Mouse (Mus musculus) MEL (cell line): ENCODE measurements around the gene Atp5l. TPM values are rescaled to one million over a fixed set of nuclear protein-coding genes. Genes with fewer than 3 reads are reported as not detected.

ENCODE experiments used
- DNase-seq: peaks from one replicate; pipeline ENCODE4 v3.0.0; 2011; ENCODE audit warnings: low read depth, low spot score
- H3K27ac ChIP-seq: 2 replicates; pipeline ENCODE4 v1.5.1; 2012; ENCODE audit warnings: low read depth, mild to moderate bottlenecking, control low read depth, low read length, moderate library complexity; ENCODE audit not compliant: control insufficient read depth
- H3K27me3 ChIP-seq, 2 experiments: fragments of 150-350 bp in 1 of 2; sonication (generic) in 1 of 2; 2 replicates each; pipeline ENCODE4 v1.6.1; 2012; ENCODE audit warnings: low read length in 2 of 2, mild to moderate bottlenecking in 2 of 2, improper control_type of control experiment in 1 of 2, moderate library complexity in 1 of 2; ENCODE audit not compliant: insufficient read depth in 2 of 2, control insufficient read depth in 1 of 2
- H3K36me3 ChIP-seq, 2 experiments: 2 replicates each; pipeline ENCODE4 v1.6.1; 2012 to 2014; ENCODE audit warnings: low read length in 2 of 2, improper control_type of control experiment in 1 of 2, inconsistent platforms in 1 of 2, mild to moderate bottlenecking in 1 of 2; ENCODE audit not compliant: insufficient read depth in 2 of 2, control insufficient read depth in 1 of 2
- H3K4me1 ChIP-seq, 2 experiments: fragments of 150-350 bp in 1 of 2; sonication (generic) in 1 of 2; 2 replicates each; pipeline ENCODE4 v1.6.1; 2012; ENCODE audit warnings: low read length in 2 of 2, improper control_type of control experiment in 1 of 2, mild to moderate bottlenecking in 1 of 2; ENCODE audit not compliant: insufficient read depth in 2 of 2, control insufficient read depth in 1 of 2
- H3K4me3 ChIP-seq, 2 experiments: fragments of 150-350 bp in 1 of 2; sonication (generic) in 1 of 2; 2 replicates each; pipeline ENCODE4 v1.5.1; 2012; ENCODE audit warnings: low read depth in 2 of 2, low read length in 2 of 2, mild to moderate bottlenecking in 2 of 2, moderate library complexity in 2 of 2, control low read depth in 1 of 2, improper control_type of control experiment in 1 of 2; ENCODE audit not compliant: control insufficient read depth in 1 of 2, insufficient read depth in 1 of 2
- H3K79me2 ChIP-seq: 2 replicates; pipeline ENCODE4 v1.6.1; 2012; ENCODE audit warnings: mild to moderate bottlenecking, low read length, moderate library complexity; ENCODE audit not compliant: control insufficient read depth, poor library complexity, insufficient read depth
- H3K9ac ChIP-seq: 2 replicates; pipeline ENCODE4 v1.6.1; 2012; ENCODE audit warnings: low read depth, mild to moderate bottlenecking, control low read depth, low read length, moderate library complexity; ENCODE audit not compliant: control insufficient read depth, poor library complexity, severe bottlenecking
- H3K9me3 ChIP-seq: fragments of 150-350 bp; sonication (generic); replicated peaks from 2 replicates; pipeline ENCODE4 v1.6.1; 2012; ENCODE audit warnings: mild to moderate bottlenecking, low read length, improper control_type of control experiment, moderate library complexity; ENCODE audit not compliant: insufficient read depth
- BHLHE40 ChIP-seq: IDR thresholded peaks from 2 replicates; pipeline ENCODE4 v1.6.1; 2012; ENCODE audit warnings: low read depth, mild to moderate bottlenecking, inconsistent platforms, low read length, improper control_type of control experiment, borderline replicate concordance
- CHD1 ChIP-seq: IDR thresholded peaks from 2 replicates; pipeline ENCODE4 v1.6.1; 2012; ENCODE audit warnings: low read depth, mild to moderate bottlenecking, inconsistent platforms, low read length, improper control_type of control experiment
- E2F4 ChIP-seq: IDR thresholded peaks from 2 replicates; pipeline ENCODE4 v1.6.1; 2011; ENCODE audit warnings: low read depth, low read length, improper control_type of control experiment, borderline replicate concordance
- ELF1 ChIP-seq: IDR thresholded peaks from 2 replicates; pipeline ENCODE4 v1.6.1; 2014; ENCODE audit warnings: low read depth, mild to moderate bottlenecking, inconsistent platforms, low read length, improper control_type of control experiment, moderate library complexity
- EP300 ChIP-seq, 2 experiments: IDR thresholded peaks; 2 replicates each; pipeline ENCODE4 v1.6.1; 2011; ENCODE audit warnings: improper control_type of control experiment in 2 of 2, low read length in 2 of 2, low read depth in 1 of 2, mild to moderate bottlenecking in 1 of 2
- ETS1 ChIP-seq: IDR thresholded peaks from 2 replicates; pipeline ENCODE4 v1.6.1; 2012; ENCODE audit warnings: low read depth, mild to moderate bottlenecking, inconsistent platforms, low read length, improper control_type of control experiment, moderate library complexity
- HCFC1 ChIP-seq: IDR thresholded peaks from 2 replicates; pipeline ENCODE4 v1.6.1; 2012; ENCODE audit warnings: low read depth, mild to moderate bottlenecking, inconsistent platforms, low read length, improper control_type of control experiment, moderate library complexity
- KAT2A ChIP-seq: conservative IDR thresholded peaks from 2 replicates; pipeline ENCODE4 v1.6.1; 2012; ENCODE audit warnings: low read depth, low read length, improper control_type of control experiment, inconsistent platforms
- MAZ ChIP-seq: IDR thresholded peaks from 2 replicates; pipeline ENCODE4 v1.6.1; 2012; ENCODE audit warnings: low read depth, mild to moderate bottlenecking, inconsistent platforms, low read length, improper control_type of control experiment
- MYB ChIP-seq: IDR thresholded peaks from 2 replicates; pipeline ENCODE4 v1.6.1; 2011; ENCODE audit warnings: mild to moderate bottlenecking, low read depth, low read length, improper control_type of control experiment
- MYC ChIP-seq: IDR thresholded peaks from 2 replicates; pipeline ENCODE4 v1.6.1; 2011; ENCODE audit warnings: low read depth, mild to moderate bottlenecking, low read length, improper control_type of control experiment, moderate library complexity
- POLR2A ChIP-seq, 2 experiments: IDR thresholded peaks; 2 replicates each; pipeline ENCODE4 v1.6.1; 2011 to 2012; ENCODE audit warnings: low read length in 2 of 2, mild to moderate bottlenecking in 2 of 2, control low read depth in 1 of 2, improper control_type of control experiment in 1 of 2, low read depth in 1 of 2, moderate library complexity in 1 of 2; ENCODE audit not compliant: control insufficient read depth in 1 of 2, insufficient read depth in 1 of 2, poor library complexity in 1 of 2
- SIN3A ChIP-seq: IDR thresholded peaks from 2 replicates; pipeline ENCODE4 v1.6.1; 2012; ENCODE audit warnings: low read length, improper control_type of control experiment, inconsistent platforms
- TAL1 ChIP-seq: IDR thresholded peaks from 2 replicates; pipeline ENCODE4 v1.6.1; 2012; ENCODE audit warnings: mild to moderate bottlenecking, inconsistent platforms, low read length, moderate library complexity, mixed read lengths
- TCF12 ChIP-seq: IDR thresholded peaks from 2 replicates; pipeline ENCODE4 v1.6.1; 2014; ENCODE audit warnings: low read depth, mild to moderate bottlenecking, inconsistent platforms, low read length, improper control_type of control experiment, moderate library complexity
- UBTF ChIP-seq: IDR thresholded peaks from 2 replicates; pipeline ENCODE4 v1.6.1; 2012; ENCODE audit warnings: low read depth, mild to moderate bottlenecking, inconsistent platforms, low read length, improper control_type of control experiment, moderate library complexity, borderline replicate concordance; ENCODE audit not compliant: insufficient read depth
- USF1 ChIP-seq: IDR thresholded peaks from 2 replicates; pipeline ENCODE4 v1.6.1; 2014; ENCODE audit warnings: low read depth, mild to moderate bottlenecking, inconsistent platforms, low read length, improper control_type of control experiment, moderate library complexity
- ZKSCAN1 ChIP-seq: IDR thresholded peaks from 2 replicates; pipeline ENCODE4 v1.6.1; 2012; ENCODE audit warnings: low read depth, mild to moderate bottlenecking, inconsistent platforms, low read length, improper control_type of control experiment, moderate library complexity
- polyA plus RNA-seq, 2 experiments: library from polyadenylated mRNA; stranded (reverse) in 1 of 2; unstranded in 1 of 2; fragments of >175 nt in 1 of 2; fragments of >200 nt in 1 of 2; gene quantifications; 2 replicates each; pipeline versions ENCODE4 v1.2.1 to v1.2.4; 2012; ENCODE audit warnings: low replicate concordance in 2 of 2, low read depth in 1 of 2; ENCODE audit not compliant: insufficient read length in 2 of 2, insufficient read depth in 1 of 2, missing spikeins in 1 of 2
- total RNA-seq: library from RNA; depleted of rRNA; stranded (reverse); fragments of 300-350 nt; gene quantifications from 2 replicates; pipeline ENCODE4 v1.2.3, GENCODE M21; 2012

Atp5l gene
- total and polyA plus RNA-seq, 3 experiments, result 320 to 719 TPM; not detected in 1

GRCm38 (mm10) chr9:44881221-44881871, 39.2 kb downstream of the Atp5l start, which contains the start of gene Kmt2a:
Gene Kmt2a, minus strand, starts transcription at chr9:44881296.
- Histone ChIP-seq H3K79me2 (peaks cover 46% of the 10 kb centered on the region), H3K36me3 (peaks cover 3 to 10% of the 10 kb centered on the region in 2 experiments; a peak in 3 of 4 replicates), H3K9ac (peak within 1 kb of the TSS; percentile 95), H3K27ac (peak within 1 kb of the TSS; percentile 93), H3K4me3 (peak within 1 kb of the TSS; percentile 88 to 97), H3K4me1 (peaks cover 2 to 9% of the 10 kb centered on the region in 2 experiments; a peak in 2 of 4 replicates), H3K9me3 (no peaks in the 10 kb centered on the region), H3K27me3 (peaks cover 0 to 2% of the 10 kb centered on the region in 2 experiments; a peak in 1 of 4 replicates)
- DNase-seq, result peak; percentile 98
- TF ChIP-seq EP300 (IDR thresholded peaks at IDR 0.05; ENCODE audit: low read depth in 1 of 2, low read length in 2 of 2) (peak in 1 of 2 experiments; percentile 39; a peak in 1 of 4 replicates), USF1 (no peak), ZKSCAN1 (peak; percentile 25; the same call in 1 of the 2 replicates), E2F4 (no peak), TAL1 (no peak), ELF1 (peak; percentile 53), TCF12 (peak; percentile 8; the same call in 1 of the 2 replicates), KAT2A (peak; percentile 74), ETS1 (peak; percentile 66; the same call in 1 of the 2 replicates), UBTF (0 out of 2 replicates have a peak, but pooled peaks have one; percentile 62), POLR2A (IDR thresholded peaks at IDR 0.05; ENCODE audit: control insufficient read depth in 1 of 2, insufficient read depth in 1 of 2, low read depth in 1 of 2, low read length in 2 of 2, poor library complexity in 1 of 2) (peak; percentile 51 to 66; a peak in 2 of 4 replicates), MAZ (peak; percentile 99), SIN3A (peak; percentile 61), CHD1 (no peak), HCFC1 (peak; percentile 87), MYC (no peak), BHLHE40 (peak; percentile 29; the same call in 1 of the 2 replicates), MYB (peak; percentile 65; the same call in 1 of the 2 replicates)
